Mouse (Mus musculus) lung, embryonic 16.5 days (tissue): ENCODE measurements at regions not wholly inside any gene's neighbourhood (a gene's known extent, or its start where the extent isn't known, plus 50 kb on each side); places are given as distances from the start of the nearest gene placed in this dataset.

ENCODE experiments used
- ATAC-seq: fragments of 200-750 bp; cut with Nextera tagmentation; 2 replicates; pipeline ENCODE4 v1.8.0; 2017; ENCODE audit warnings: low read depth, mild to moderate bottlenecking, moderate library complexity
- H3K27ac ChIP-seq: fragments of 300-500 bp; sonication (generic); 2 replicates; pipeline ENCODE4 v1.5.1; 2014; ENCODE audit warnings: mild to moderate bottlenecking, control low read depth, low read length
- H3K27me3 ChIP-seq: fragments of 300-500 bp; sonication (generic); 2 replicates; pipeline ENCODE4 v1.6.1; 2014; ENCODE audit warnings: low read depth, low read length, mixed read lengths; ENCODE audit not compliant: control insufficient read depth, insufficient read depth
- H3K36me3 ChIP-seq: fragments of 300-500 bp; sonication (generic); 2 replicates; pipeline ENCODE4 v1.6.1; 2014; ENCODE audit warnings: low read length; ENCODE audit not compliant: control insufficient read depth, insufficient read depth
- H3K4me1 ChIP-seq: fragments of 300-500 bp; sonication (generic); replicated peaks from 2 replicates; pipeline ENCODE4 v1.6.1; 2014; ENCODE audit warnings: low read length, mixed read lengths; ENCODE audit not compliant: control insufficient read depth, insufficient read depth
- H3K4me2 ChIP-seq: fragments of 300-500 bp; sonication (generic); 2 replicates; pipeline ENCODE4 v1.6.1; 2014; ENCODE audit warnings: low read depth, low read length, control low read depth
- H3K4me3 ChIP-seq: fragments of 300-500 bp; sonication (generic); 2 replicates; pipeline ENCODE4 v1.5.1; 2014; ENCODE audit warnings: mild to moderate bottlenecking, low read length, control low read depth
- H3K9ac ChIP-seq: fragments of 300-500 bp; sonication (generic); 2 replicates; pipeline ENCODE4 v1.6.1; 2014; ENCODE audit warnings: low read length, control low read depth
- H3K9me3 ChIP-seq: fragments of 300-500 bp; sonication (generic); 2 replicates; pipeline ENCODE4 v1.6.1; 2016; ENCODE audit warnings: low read length; ENCODE audit not compliant: control insufficient read depth
- WGBS: fragments of 180-500 bp; shearing (Covaris S2); extraction: QIAGEN DNeasy Blood & Tissue Kit; methylation state at CpG from one replicate; pipeline ENCODE4 v1.1.7; 2014; 5-methylcytosine and 5-hydroxymethylcytosine counted together

GRCm38 (mm10) chrX:11575571-11575970 lies 247.9 kb downstream of the H2al1j start:
- H3K27ac ChIP-seq = no peak overlapping the region
- no peaks in the 10 kb centered on the region for H3K36me3 ChIP-seq
- H3K9ac ChIP-seq = no peak overlapping the region
- no peak overlapping the region for H3K4me3 ChIP-seq
- no peaks in the 10 kb centered on the region for H3K9me3 ChIP-seq
- no peaks in the 10 kb centered on the region for H3K27me3 ChIP-seq
- H3K4me2 ChIP-seq = no peak overlapping the region
- no peak for ATAC-seq
- 80% methylated on average over 6 of the region's 6 CpGs for whole genome bisulfite sequencing
- no peaks in the 10 kb centered on the region for H3K4me1 ChIP-seq

GRCm38 (mm10) chrX:11576287-11576686 lies 248.7 kb downstream of the H2al1j start:
- H3K9me3 ChIP-seq = no peaks in the 10 kb centered on the region
- H3K27ac ChIP-seq = no peak overlapping the region
- no peak overlapping the region for H3K9ac ChIP-seq
- whole genome bisulfite sequencing = 44% methylated on average over 8 of the region's 8 CpGs
- peak; percentile 17; the same call in 1 of the 2 replicates for ATAC-seq
- H3K4me2 ChIP-seq = no peak overlapping the region
- no peaks in the 10 kb centered on the region for H3K4me1 ChIP-seq
- no peaks in the 10 kb centered on the region for H3K36me3 ChIP-seq
- H3K4me3 ChIP-seq = no peak overlapping the region
- H3K27me3 ChIP-seq = no peaks in the 10 kb centered on the region

- no peak for ATAC-seq
- no peak overlapping the region for H3K4me3 ChIP-seq
- no peaks in the 10 kb centered on the region for H3K36me3 ChIP-seq
- H3K27me3 ChIP-seq = no peaks in the 10 kb centered on the region
- WGBS = 85% methylated on average over 3 of the region's 3 CpGs
- no peaks in the 10 kb centered on the region for H3K9me3 ChIP-seq
- H3K27ac ChIP-seq = no peak overlapping the region
- H3K4me1 ChIP-seq = no peaks in the 10 kb centered on the region
- H3K9ac ChIP-seq = no peak overlapping the region
- no peak overlapping the region for H3K4me2 ChIP-seq
Observed at GRCm38 (mm10) chrX:11577294-11577693, 249.7 kb downstream of the H2al1j start.

- Histone ChIP-seq H3K27me3 (no peaks in the 10 kb centered on the region), H3K36me3 (no peaks in the 10 kb centered on the region), H3K4me1 (no peaks in the 10 kb centered on the region; the same call in 1 of the 2 replicates), H3K27ac (no peak overlapping the region), H3K4me3 (no peak overlapping the region), H3K9me3 (no peaks in the 10 kb centered on the region), H3K4me2 (no peak overlapping the region), H3K9ac (no peak overlapping the region)
- 61% methylated on average over 5 of the region's 5 CpGs for WGBS
- no peak for ATAC-seq
Observed at GRCm38 (mm10) chrX:11585353-11585752, 257.7 kb downstream of the H2al1j start.

GRCm38 (mm10) chrX:11591391-11592187 lies 264.0 kb downstream of the H2al1j start:
- Histone ChIP-seq H3K4me3 (no peak overlapping the region), H3K36me3 (no peaks in the 10 kb centered on the region), H3K9me3 (no peaks in the 10 kb centered on the region), H3K9ac (no peak overlapping the region), H3K4me2 (no peak overlapping the region), H3K27me3 (no peaks in the 10 kb centered on the region), H3K27ac (no peak overlapping the region), H3K4me1 (no peaks in the 10 kb centered on the region; the same call in 1 of the 2 replicates)
- no peak for ATAC-seq
- 41% methylated on average over 10 of the region's 10 CpGs for WGBS

GRCm38 (mm10) chrX:11594542-11594941 lies 266.9 kb downstream of the H2al1j start:
- Histone ChIP-seq H3K4me1 (no peaks in the 10 kb centered on the region; the same call in 1 of the 2 replicates), H3K9ac (no peak overlapping the region), H3K9me3 (no peaks in the 10 kb centered on the region), H3K4me3 (no peak overlapping the region), H3K4me2 (no peak overlapping the region), H3K36me3 (no peaks in the 10 kb centered on the region), H3K27ac (no peak overlapping the region), H3K27me3 (no peaks in the 10 kb centered on the region)
- WGBS = 17% methylated on average over 3 of the region's 3 CpGs
- peak; percentile 73 for ATAC-seq

- H3K4me1 ChIP-seq = no peaks in the 10 kb centered on the region
- no peak overlapping the region for H3K9ac ChIP-seq
- H3K4me2 ChIP-seq = no peak overlapping the region
- H3K36me3 ChIP-seq = no peaks in the 10 kb centered on the region
- 74% methylated on average over 7 of the region's 7 CpGs for WGBS
- H3K9me3 ChIP-seq = no peaks in the 10 kb centered on the region
- H3K27ac ChIP-seq = no peak overlapping the region
- H3K27me3 ChIP-seq = no peaks in the 10 kb centered on the region
- no peak overlapping the region for H3K4me3 ChIP-seq
- no peak for ATAC-seq
Observed at GRCm38 (mm10) chrX:11597548-11597947, 269.9 kb downstream of the H2al1j start.

GRCm38 (mm10) chrX:11614237-11614636 lies 286.6 kb downstream of the H2al1j start:
- Histone ChIP-seq H3K27me3 (no peaks in the 10 kb centered on the region), H3K27ac (peak overlapping the region; percentile 52), H3K4me1 (peaks cover 2% of the 10 kb centered on the region; the same call in 1 of the 2 replicates), H3K4me3 (no peak overlapping the region), H3K9me3 (no peaks in the 10 kb centered on the region), H3K4me2 (no peak overlapping the region), H3K36me3 (no peaks in the 10 kb centered on the region), H3K9ac (no peak overlapping the region)
- 27% methylated on average over 8 of the region's 8 CpGs for WGBS
- ATAC-seq = peak; percentile 88

GRCm38 (mm10) chrX:11621045-11621763 lies 293.6 kb downstream of the H2al1j start:
- no peaks in the 10 kb centered on the region for H3K27me3 ChIP-seq
- peak overlapping the region; percentile 1; the same call in 1 of the 2 replicates for H3K4me2 ChIP-seq
- H3K9me3 ChIP-seq = no peaks in the 10 kb centered on the region
- no peak overlapping the region for H3K4me3 ChIP-seq
- 45% methylated on average over 19 of the region's 19 CpGs for WGBS
- no peaks in the 10 kb centered on the region for H3K36me3 ChIP-seq
- no peaks in the 10 kb centered on the region; the same call in 1 of the 2 replicates for H3K4me1 ChIP-seq
- no peak overlapping the region for H3K9ac ChIP-seq
- H3K27ac ChIP-seq = peak overlapping the region; percentile 30; the same call in 1 of the 2 replicates
- ATAC-seq = peak; percentile 73
